Mouse (Mus musculus): Measurements from ENCODE around the gene Slc30a7. TPM values are rescaled to one million over a fixed set of nuclear protein-coding genes. Genes with fewer than 3 reads are reported as not detected.
A peak's percentile ranks its signal among the peaks of the same experiment; 100 is the strongest.

Gene Slc30a7
- polyA plus RNA-seq, 1 experiment from 2014 or later: 29.5 TPM

- Histone ChIP-seq H3K4me3 (no peak overlapping the region), H3K4me1 (no peaks in the 10 kb centered on the region), H3K9me3 (replicated peaks) (no peaks in the 10 kb centered on the region), H3K36me3 (no peaks in the 10 kb centered on the region), H3K27ac (no peak overlapping the region), H3K27me3 (ENCODE audit: low read depth, poor library complexity, severe bottlenecking) (no peaks in the 10 kb centered on the region)
- DNase-seq (ENCODE audit: low spot score): no peak
- 80% methylated on average over 4 of the region's 4 CpGs for whole genome bisulfite sequencing
These were observed 11.4 kb upstream of the Slc30a7 start for GRCm38 (mm10) chr3:116018606-116019005.

- H3K4me3 ChIP-seq: no peak overlapping the region
- H3K4me1 ChIP-seq: no peaks in the 10 kb centered on the region
- H3K27ac ChIP-seq: no peak overlapping the region
- H3K27me3 ChIP-seq (ENCODE audit: low read depth, poor library complexity, severe bottlenecking): no peaks in the 10 kb centered on the region
- WGBS: 94% methylated on average over 13 of the region's 13 CpGs
- no peak for DNase-seq (ENCODE audit: low spot score)
- H3K36me3 ChIP-seq: no peaks in the 10 kb centered on the region
- no peaks in the 10 kb centered on the region for H3K9me3 ChIP-seq (replicated peaks)
These were observed 8.9 kb upstream of the Slc30a7 start for GRCm38 (mm10) chr3:116016116-116016515.

GRCm38 (mm10) chr3:116014901-116015300 is 7.7 kb upstream of the Slc30a7 start:
- H3K27ac ChIP-seq: no peak overlapping the region
- no peaks in the 10 kb centered on the region for H3K36me3 ChIP-seq
- H3K4me1 ChIP-seq: no peaks in the 10 kb centered on the region
- no peak overlapping the region for H3K4me3 ChIP-seq
- no peaks in the 10 kb centered on the region for H3K9me3 ChIP-seq (replicated peaks)
- DNase-seq (ENCODE audit: low spot score): no peak
- H3K27me3 ChIP-seq (ENCODE audit: low read depth, poor library complexity, severe bottlenecking): no peaks in the 10 kb centered on the region
- 91% methylated on average over 6 of the region's 6 CpGs for WGBS

GRCm38 (mm10) chr3:116009622-116010344 is 2.6 kb upstream of the Slc30a7 start:
- Histone ChIP-seq H3K9me3 (replicated peaks) (no peaks in the 10 kb centered on the region), H3K4me1 (peaks cover 25% of the 10 kb centered on the region), H3K27me3 (ENCODE audit: low read depth, poor library complexity, severe bottlenecking) (no peaks in the 10 kb centered on the region), H3K27ac (no peak overlapping the region), H3K4me3 (no peak overlapping the region), H3K36me3 (peaks cover 8% of the 10 kb centered on the region)
- WGBS: 92% methylated on average over 17 of the region's 17 CpGs
- no peak for DNase-seq (ENCODE audit: low spot score)

- 0% methylated on average over 12 of the region's 12 CpGs for WGBS
- H3K36me3 ChIP-seq: peaks cover 24% of the 10 kb centered on the region
- peak; percentile 78 for DNase-seq (ENCODE audit: low spot score)
These were observed 785 bp upstream of the Slc30a7 start for GRCm38 (mm10) chr3:116007941-116008440.

GRCm38 (mm10) chr3:116006284-116006977 is 775 bp downstream of the Slc30a7 start:
- Histone ChIP-seq H3K27me3 (ENCODE audit: low read depth, poor library complexity, severe bottlenecking) (no peaks in the 10 kb centered on the region), H3K4me3 (peak overlapping the region; percentile 95), H3K9me3 (replicated peaks) (no peaks in the 10 kb centered on the region), H3K36me3 (peaks cover 37% of the 10 kb centered on the region), H3K4me1 (peaks cover 25% of the 10 kb centered on the region), H3K27ac (peak overlapping the region; percentile 91)
- WGBS: 8% methylated on average over 12 of the region's 12 CpGs
- no peak for DNase-seq (ENCODE audit: low spot score)

More at GRCm38 (mm10) chr3:116007941-116008440, 785 bp upstream of the Slc30a7 start:
- H3K4me3 ChIP-seq: peak overlapping the region; percentile 95
- no peaks in the 10 kb centered on the region for H3K27me3 ChIP-seq (ENCODE audit: low read depth, poor library complexity, severe bottlenecking)
- no peaks in the 10 kb centered on the region for H3K9me3 ChIP-seq (replicated peaks)
- H3K4me1 ChIP-seq: peaks cover 25% of the 10 kb centered on the region
- peak overlapping the region; percentile 91 for H3K27ac ChIP-seq

- Histone ChIP-seq H3K4me1 (peaks cover 10% of the 10 kb centered on the region), H3K36me3 (peaks cover 49% of the 10 kb centered on the region), H3K27ac (no peak overlapping the region), H3K27me3 (ENCODE audit: low read depth, poor library complexity, severe bottlenecking) (no peaks in the 10 kb centered on the region), H3K4me3 (no peak overlapping the region), H3K9me3 (replicated peaks) (no peaks in the 10 kb centered on the region)
- DNase-seq (ENCODE audit: low spot score): no peak
- 90% methylated on average over 5 of the region's 5 CpGs for WGBS
These were observed 10.3 kb downstream of the Slc30a7 start for GRCm38 (mm10) chr3:115996929-115997328.

GRCm38 (mm10) chr3:115993025-115993424 is 14.2 kb downstream of the Slc30a7 start:
- no peaks in the 10 kb centered on the region for H3K27me3 ChIP-seq (ENCODE audit: low read depth, poor library complexity, severe bottlenecking)
- H3K27ac ChIP-seq: peak overlapping the region; percentile 61
- no peak for DNase-seq (ENCODE audit: low spot score)
- WGBS: 68% methylated on average over 10 of the region's 10 CpGs
- H3K9me3 ChIP-seq (replicated peaks): no peaks in the 10 kb centered on the region
- H3K4me1 ChIP-seq: peaks cover 12% of the 10 kb centered on the region
- H3K4me3 ChIP-seq: no peak overlapping the region
- H3K36me3 ChIP-seq: peaks cover 37% of the 10 kb centered on the region

GRCm38 (mm10) chr3:115992588-115992987 is 14.6 kb downstream of the Slc30a7 start:
- DNase-seq (ENCODE audit: low spot score): no peak
- 73% methylated on average over 4 of the region's 4 CpGs for WGBS
- Histone ChIP-seq H3K27ac (no peak overlapping the region), H3K27me3 (ENCODE audit: low read depth, poor library complexity, severe bottlenecking) (no peaks in the 10 kb centered on the region), H3K4me3 (no peak overlapping the region), H3K36me3 (peaks cover 36% of the 10 kb centered on the region), H3K4me1 (peaks cover 12% of the 10 kb centered on the region), H3K9me3 (replicated peaks) (no peaks in the 10 kb centered on the region)

- no peak for DNase-seq (ENCODE audit: low spot score)
- Histone ChIP-seq H3K27me3 (ENCODE audit: low read depth, poor library complexity, severe bottlenecking) (no peaks in the 10 kb centered on the region), H3K9me3 (replicated peaks) (no peaks in the 10 kb centered on the region), H3K36me3 (peaks cover 36% of the 10 kb centered on the region), H3K27ac (no peak overlapping the region), H3K4me3 (no peak overlapping the region), H3K4me1 (peaks cover 12% of the 10 kb centered on the region)
- 93% methylated on average over 4 of the region's 4 CpGs for WGBS
These were observed 15.1 kb downstream of the Slc30a7 start for GRCm38 (mm10) chr3:115992103-115992502.

- no peak for DNase-seq (ENCODE audit: low spot score)
- WGBS: 93% methylated on average over 9 of the region's 9 CpGs
- no peak overlapping the region for H3K27ac ChIP-seq
These were observed 21.9 kb downstream of the Slc30a7 start for GRCm38 (mm10) chr3:115985183-115985892.

GRCm38 (mm10) chr3:115984653-115985052 is 22.6 kb downstream of the Slc30a7 start:
- H3K4me1 ChIP-seq: no peaks in the 10 kb centered on the region
- no peaks in the 10 kb centered on the region for H3K27me3 ChIP-seq (ENCODE audit: low read depth, poor library complexity, severe bottlenecking)
- no peak for DNase-seq (ENCODE audit: low spot score)
- H3K36me3 ChIP-seq: peaks cover 81% of the 10 kb centered on the region
- H3K9me3 ChIP-seq (replicated peaks): no peaks in the 10 kb centered on the region
- no peak overlapping the region for H3K27ac ChIP-seq
- WGBS: 95% methylated on average over 9 of the region's 9 CpGs
- H3K4me3 ChIP-seq: no peak overlapping the region

More at GRCm38 (mm10) chr3:115985183-115985892, 21.9 kb downstream of the Slc30a7 start:
- Histone ChIP-seq H3K36me3 (peaks cover 85% of the 10 kb centered on the region), H3K27me3 (ENCODE audit: low read depth, poor library complexity, severe bottlenecking) (no peaks in the 10 kb centered on the region), H3K4me3 (no peak overlapping the region), H3K9me3 (replicated peaks) (no peaks in the 10 kb centered on the region), H3K4me1 (no peaks in the 10 kb centered on the region)

- Histone ChIP-seq H3K4me1 (no peaks in the 10 kb centered on the region), H3K27me3 (ENCODE audit: low read depth, poor library complexity, severe bottlenecking) (no peaks in the 10 kb centered on the region), H3K36me3 (peaks cover 75% of the 10 kb centered on the region), H3K27ac (no peak overlapping the region), H3K9me3 (replicated peaks) (no peaks in the 10 kb centered on the region), H3K4me3 (no peak overlapping the region)
- 97% methylated on average over 8 of the region's 8 CpGs for WGBS
- no peak for DNase-seq (ENCODE audit: low spot score)
These were observed 24.0 kb downstream of the Slc30a7 start for GRCm38 (mm10) chr3:115983217-115983616.
